Mouse (Mus musculus): Measurements from ENCODE around the gene Pik3ip1.

DNA sequence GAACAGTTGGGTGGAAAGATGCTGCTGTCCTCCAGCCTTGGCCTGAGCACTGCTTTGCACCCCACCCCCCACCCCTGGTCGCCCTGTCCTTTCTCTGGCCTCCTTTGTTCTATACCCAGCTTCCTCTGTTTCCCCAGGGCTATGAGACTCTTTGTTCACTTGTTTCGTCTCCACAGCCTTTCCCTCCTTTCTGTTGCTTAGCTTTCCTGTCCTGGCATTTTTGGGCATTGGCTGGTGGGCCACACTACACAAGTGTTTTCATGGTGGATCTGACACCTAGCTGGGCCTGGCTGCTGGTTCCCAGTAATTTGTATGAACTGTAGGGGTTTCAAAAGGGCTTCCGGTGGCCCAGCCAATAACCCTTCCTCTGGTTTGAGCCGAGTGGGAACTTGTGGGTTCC is 36.8 kb upstream of the Pik3ip1 start:
- TF ChIP-seq CTCF (IDR thresholded peaks at IDR 0.05) (no peak), EP300 (IDR thresholded peaks at IDR 0.05) (no peak)

Data from lung, postnatal 0 days (tissue).